Mouse (Mus musculus) hindbrain, embryonic 14.5 days (tissue): ENCODE measurements at regions not wholly inside any gene's neighbourhood (a gene's known extent, or its start where the extent isn't known, plus 50 kb on each side); places are given as distances from the start of the nearest gene placed in this dataset.
A peak's percentile ranks its signal among the peaks of the same experiment; 100 is the strongest.

ENCODE experiments used
- ATAC-seq: fragments of 200-750 bp; cut with Nextera tagmentation; 2 replicates; pipeline ENCODE4 v1.8.0; 2017; ENCODE audit warnings: moderate number of reproducible peaks, mild to moderate bottlenecking, moderate TSS enrichment, moderate library complexity; ENCODE audit not compliant: low FRiP score
- DNase-seq: peaks from one replicate; pipeline ENCODE4 v3.0.0-alpha.2; 2015; ENCODE audit warnings: low spot score
- H3K27ac ChIP-seq: fragments of 300-500 bp; sonication (generic); 2 replicates; pipeline ENCODE4 v1.5.1; 2014; ENCODE audit warnings: mild to moderate bottlenecking, moderate library complexity
- H3K27me3 ChIP-seq: fragments of 300-500 bp; sonication (generic); 2 replicates; pipeline ENCODE4 v1.6.1; 2014; ENCODE audit warnings: mild to moderate bottlenecking, low read length, mixed read lengths; ENCODE audit not compliant: control insufficient read depth, insufficient read depth
- H3K36me3 ChIP-seq: fragments of 300-500 bp; sonication (generic); replicated peaks from 2 replicates; pipeline ENCODE4 v1.6.1; 2014; ENCODE audit not compliant: control insufficient read depth, insufficient read depth
- H3K4me1 ChIP-seq: fragments of 300-500 bp; sonication (generic); replicated peaks from 2 replicates; pipeline ENCODE4 v1.6.1; 2014; ENCODE audit warnings: antibody characterized with exemption, low read length, mixed read lengths; ENCODE audit not compliant: control insufficient read depth, insufficient read depth
- H3K4me2 ChIP-seq: fragments of 300-500 bp; sonication (generic); replicated peaks from 2 replicates; pipeline ENCODE4 v1.6.1; 2014; ENCODE audit warnings: mild to moderate bottlenecking, moderate library complexity
- H3K4me3 ChIP-seq: fragments of 300-500 bp; sonication (generic); replicated peaks from 2 replicates; pipeline ENCODE4 v1.5.1; 2014; ENCODE audit warnings: mild to moderate bottlenecking, low read length
- H3K9ac ChIP-seq: fragments of 300-500 bp; sonication (generic); 2 replicates; pipeline ENCODE4 v1.6.1; 2014
- H3K9me3 ChIP-seq: fragments of 300-500 bp; sonication (generic); 2 replicates; pipeline ENCODE4 v1.6.1; 2016; ENCODE audit warnings: low read length; ENCODE audit not compliant: control insufficient read depth
- WGBS: fragments of 180-500 bp; shearing (Covaris S2); extraction: QIAGEN DNeasy Blood & Tissue Kit; methylation state at CpG from one replicate; pipeline ENCODE4 v1.1.7; 2014; 5-methylcytosine and 5-hydroxymethylcytosine counted together

DNA sequence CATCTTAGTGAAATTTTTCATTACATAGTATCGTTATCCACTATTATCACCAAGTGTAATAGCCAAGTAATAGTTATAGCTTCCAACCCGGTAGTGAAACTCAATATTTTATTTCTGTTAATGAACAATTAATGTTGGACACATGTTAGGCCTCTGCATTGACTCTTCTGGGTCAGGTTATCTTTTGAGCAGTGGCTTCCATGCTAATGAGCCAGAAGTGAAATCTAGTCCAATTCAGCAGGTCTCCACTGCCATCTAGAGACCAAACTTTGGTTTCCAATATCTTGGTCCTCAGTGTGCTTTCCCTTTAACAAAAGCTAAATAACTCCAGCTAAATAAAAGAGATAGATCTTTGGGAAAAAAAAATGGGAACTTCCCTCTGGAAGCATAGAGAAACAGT is 258.9 kb upstream of the Aldoart1 start:
- no peak overlapping the region for H3K9ac ChIP-seq
- DNase-seq (peak; percentile 71), ATAC-seq (no peak)
- H3K9me3 ChIP-seq: no peaks in the 10 kb centered on the region
- H3K27ac ChIP-seq: no peak overlapping the region
- no peaks in the 10 kb centered on the region for H3K36me3 ChIP-seq
- 66% methylated on average over 2 of the region's 2 CpGs for WGBS
- H3K4me1 ChIP-seq: no peaks in the 10 kb centered on the region
- no peaks in the 10 kb centered on the region for H3K27me3 ChIP-seq
- no peak overlapping the region for H3K4me2 ChIP-seq
- H3K4me3 ChIP-seq: no peak overlapping the region
